ENCODE assay signal across 27 mouse cellular contexts in the genomic region with DNA sequence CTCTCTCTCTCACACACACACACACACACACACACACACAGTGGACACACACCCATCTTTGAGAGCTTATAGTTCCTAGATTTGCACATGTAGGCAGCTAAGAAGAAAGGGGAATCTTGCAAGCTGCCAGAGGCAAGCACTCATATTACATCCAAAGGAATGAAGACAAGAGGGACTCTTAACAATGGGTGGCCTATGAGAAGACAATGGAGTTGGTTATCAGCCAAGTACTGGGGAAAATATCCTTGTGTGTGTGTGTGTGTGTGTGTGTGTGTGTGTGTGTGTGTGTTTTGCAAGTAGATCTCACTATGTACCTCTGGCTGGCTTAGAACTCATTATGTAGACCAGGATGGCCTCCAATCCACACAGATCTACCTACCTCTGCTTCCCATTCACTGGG.
"Had no signal": no experiment of that assay in that cellular context is flagged by ENCODE, and none has a peak within 500 bp of the region (broad histone marks: within the 10 kb centered on the region; RNA-seq: fewer than 3 reads in every experiment).

No protein-coding gene starts in this region.

- H3K9me3 ChIP-seq: embryonic facial prominence, embryonic 12.5 days; embryonic facial prominence, embryonic 13.5 days; embryonic facial prominence, embryonic 15.5 days; forebrain, embryonic 12.5 days; forebrain, embryonic 13.5 days; forebrain, embryonic 15.5 days had no signal

- H3K4me3 ChIP-seq: embryonic facial prominence, embryonic 12.5 days; embryonic facial prominence, embryonic 13.5 days; embryonic facial prominence, embryonic 15.5 days; erythroblast, embryonic 14.5 days; forebrain, embryonic 10.5 days; forebrain, embryonic 12.5 days; forebrain, embryonic 13.5 days; forebrain, embryonic 15.5 days; gastrocnemius, adult 2 months; heart, adult 2 months had no signal

- H3K27ac ChIP-seq: embryonic facial prominence, embryonic 12.5 days; embryonic facial prominence, embryonic 13.5 days; embryonic facial prominence, embryonic 15.5 days; forebrain, embryonic 10.5 days; forebrain, embryonic 12.5 days; forebrain, embryonic 13.5 days; forebrain, embryonic 15.5 days; gastrocnemius, adult 2 months; heart, adult 2 months had no signal

- H3K27me3 ChIP-seq: embryonic facial prominence, embryonic 12.5 days; embryonic facial prominence, embryonic 13.5 days; embryonic facial prominence, embryonic 15.5 days; forebrain, embryonic 12.5 days; forebrain, embryonic 13.5 days; forebrain, embryonic 15.5 days had no signal

- H3K36me3 ChIP-seq: embryonic facial prominence, embryonic 12.5 days; embryonic facial prominence, embryonic 13.5 days; embryonic facial prominence, embryonic 15.5 days; forebrain, embryonic 10.5 days; forebrain, embryonic 12.5 days; forebrain, embryonic 15.5 days had no signal

- DNase-seq: cerebellum, adult 8-10 months; cerebellum, adult 9-10 months; cerebellum, adult 9-11 months; cerebellum, postnatal 10 days; cerebellum, postnatal 14 days; cerebellum, postnatal 25 days; cerebellum, postnatal 36 days; embryo, embryonic 11 days; forebrain, postnatal 0 days; gastrocnemius, adult 2 months; gastrocnemius, postnatal 10 days; gastrocnemius, postnatal 14 days; gastrocnemius, postnatal 25 days; gastrocnemius, postnatal 36 days; heart, adult 11 months; heart, adult 18-20 months; heart, adult 2 months had no signal

- H3K4me1 ChIP-seq: embryonic facial prominence, embryonic 12.5 days; embryonic facial prominence, embryonic 13.5 days; embryonic facial prominence, embryonic 15.5 days; forebrain, embryonic 10.5 days; forebrain, embryonic 12.5 days; forebrain, embryonic 13.5 days; forebrain, embryonic 15.5 days had no signal

- ATAC-seq: forebrain, embryonic 13.5 days; forebrain, embryonic 14.5 days; forebrain, embryonic 15.5 days; forebrain, embryonic 16.5 days; forebrain, postnatal 0 days had no signal

- H3K4me2 ChIP-seq: embryonic facial prominence, embryonic 12.5 days; embryonic facial prominence, embryonic 13.5 days; embryonic facial prominence, embryonic 15.5 days; forebrain, embryonic 12.5 days; forebrain, embryonic 13.5 days; forebrain, embryonic 15.5 days had no signal

- H3K9ac ChIP-seq: embryonic facial prominence, embryonic 12.5 days; embryonic facial prominence, embryonic 13.5 days; embryonic facial prominence, embryonic 15.5 days; forebrain, embryonic 12.5 days; forebrain, embryonic 13.5 days; forebrain, embryonic 15.5 days; forebrain, postnatal 0 days had no signal
